Mouse (Mus musculus) layer of hippocampus, postnatal 10 days (tissue): ENCODE results near the gene Gm17026. TPM values are rescaled to one million over a fixed set of nuclear protein-coding genes. Genes with fewer than 3 reads are reported as not detected.
"Not testable (repeated sequence)": the region's sequence is repeated elsewhere in the genome, so short reads cannot be mapped to it uniquely, and the experiment has no call there.

Experiments
- DNase-seq, 2 experiments: peaks; one replicate each; pipeline ENCODE4 v3.0.0; 2021; ENCODE audit warnings: low spot score in 2 of 2
- long read RNA-seq: library from polyadenylated mRNA; stranded (forward); transcript quantifications from one replicate; pipeline ENCODE4 v2.0.0, GENCODE M21; 2023
- microRNA-seq, 2 experiments: library from miRNA; unstranded; fragments of <30 nt; microRNA quantifications; one replicate each; pipeline ENCODE4 v1.2.0; 2021
- total RNA-seq, 2 experiments: library from RNA; stranded (reverse); gene quantifications; 2 replicates each; pipeline ENCODE4 v1.2.3; 2021

The Gm17026 gene
- not detected for total RNA-seq
- long read RNA-seq = 0 reads

- DNase-seq = not testable (repeated sequence)
These were observed at the start of gene Gm17026 for GRCm38 (mm10) chr14:42259948-42260347. TSS of gene Gm17026 (minus strand) at chr14:42260048.

DNA sequence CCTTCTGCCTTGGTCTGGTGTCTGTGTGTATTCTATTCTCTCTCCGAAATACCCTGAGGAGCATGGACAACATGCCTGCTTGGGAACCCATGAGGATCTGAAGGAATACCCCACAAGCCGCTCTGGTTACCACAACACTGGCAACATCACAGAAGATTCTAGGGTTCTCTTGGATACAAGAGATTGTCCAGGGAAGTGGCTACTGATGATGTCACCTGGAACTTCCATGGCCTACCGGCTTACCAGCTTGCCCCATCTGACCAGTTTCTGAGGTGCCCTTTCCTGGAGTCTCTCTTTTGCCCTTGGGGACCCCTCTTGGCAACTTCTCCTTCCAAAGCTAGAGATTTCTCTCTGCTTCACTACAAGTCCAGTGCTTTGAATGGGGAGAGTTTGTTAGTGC is 37.4 kb upstream of the Gm17026 start, which contains the start of gene Gm9611:
Gm9611 (minus strand) TSS at position 101 of the 400 bp plus-strand sequence.
- DNase-seq = not testable (repeated sequence)

DNA sequence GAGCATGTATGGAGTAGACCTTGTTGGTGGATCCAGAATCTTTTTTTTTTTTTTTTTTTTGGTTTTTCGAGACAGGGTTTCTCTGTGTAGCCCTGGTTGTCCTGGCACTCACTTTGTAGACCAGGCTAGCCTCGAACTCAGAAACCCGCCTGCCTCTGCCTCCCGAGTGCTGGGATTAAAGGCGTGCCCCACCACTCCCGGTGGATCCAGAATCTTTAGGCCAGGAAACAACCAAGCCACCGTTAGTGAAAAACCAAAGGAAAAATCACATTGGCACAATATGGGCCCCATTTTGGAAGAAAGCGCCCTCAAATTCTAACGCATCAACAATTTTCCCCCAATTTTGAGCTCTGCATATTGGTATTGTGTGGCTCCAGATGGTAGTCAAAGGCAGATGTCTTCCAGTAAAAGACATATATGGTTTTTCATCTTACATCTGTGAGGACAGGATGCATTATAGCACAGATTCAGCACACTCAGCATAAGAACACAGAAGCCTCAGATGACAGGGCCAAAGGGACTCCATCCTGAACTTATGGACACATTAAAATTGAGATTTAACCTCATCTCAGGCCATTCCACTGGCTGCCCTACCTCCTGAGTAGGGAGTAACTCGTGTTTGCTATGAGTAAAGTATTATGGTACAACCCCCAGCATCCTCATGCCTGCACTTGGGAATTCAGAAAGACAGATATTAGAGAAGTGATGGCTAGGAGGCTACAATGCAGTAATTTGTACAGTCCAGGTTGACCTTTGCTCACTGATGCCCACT is 42.9 kb downstream of the Gm17026 start:
- DNase-seq = peak in 1 of 2 experiments; percentile 10

Small RNA genes lying within 50 kb of the gene (microRNA-seq; reads per million reads assigned to microRNA genes)
- 0 reads per million in 2 experiments for gene Gm25208
- gene Gm25892 = 0 reads per million in 2 experiments

Other genes starting within 250 kb of the Gm17026 start
- gene Gm7951, start 142.7 kb downstream of the Gm17026 start, total RNA-seq = not detected
- gene Gm17027, start 97.4 kb downstream of the Gm17026 start, total RNA-seq = not detected
- 1 to 10 TPM; 2.5 to 3.3 TPM for gene Gm3573, start 69.3 kb downstream of the Gm17026 start, total RNA-seq
- gene Gm9611, start 37.3 kb upstream of the Gm17026 start, total RNA-seq = not detected
- not detected for gene Gm7995, start 50.2 kb upstream of the Gm17026 start, total RNA-seq
- not detected for gene Gm8005, start 179.6 kb upstream of the Gm17026 start, total RNA-seq
- not detected for gene Gm8011, start 203.8 kb upstream of the Gm17026 start, total RNA-seq
- gene Gm8020, start 242.3 kb upstream of the Gm17026 start, total RNA-seq = not detected